Mouse (Mus musculus): Measurements from ENCODE around the gene Acta2.

- TF ChIP-seq TCF12 (IDR thresholded peaks at IDR 0.05; ENCODE audit: insufficient read depth, poor library complexity, severe bottlenecking) = no peak
- no peak for TF ChIP-seq POLR2A (IDR thresholded peaks at IDR 0.05; ENCODE audit: insufficient read length, low read depth)
- no peak for TF ChIP-seq MYOG (IDR thresholded peaks at IDR 0.05; ENCODE audit: control insufficient read depth in 1 of 3, insufficient read depth in 1 of 3, insufficient read length in 2 of 3, low read depth in 2 of 3)
- TF ChIP-seq MAX (IDR thresholded peaks at IDR 0.05; ENCODE audit: low read depth) = no peak
- TF ChIP-seq MYOD1 (IDR thresholded peaks at IDR 0.05; ENCODE audit: control insufficient read depth in 1 of 3, insufficient read length in 2 of 3, low read depth in 2 of 3) = no peak
These were observed 11.3 kb downstream of the Acta2 start for GRCm38 (mm10) chr19:34244056-34244455.

All from myocyte (in vitro differentiated cells).